Mouse (Mus musculus) layer of hippocampus, postnatal 10 days (tissue): ENCODE results near the gene Olfr1426. TPM values are rescaled to one million over a fixed set of nuclear protein-coding genes. Genes with fewer than 3 reads are reported as not detected.
A peak's percentile ranks its signal among the peaks of the same experiment; 100 is the strongest.
"Not testable (repeated sequence)": the region's sequence is repeated elsewhere in the genome, so short reads cannot be mapped to it uniquely, and the experiment has no call there.

Experiments
- DNase-seq, 2 experiments: peaks; one replicate each; pipeline ENCODE4 v3.0.0; 2021; ENCODE audit warnings: low spot score in 2 of 2
- long read RNA-seq: library from polyadenylated mRNA; stranded (forward); transcript quantifications from one replicate; pipeline ENCODE4 v2.0.0, GENCODE M21; 2023
- total RNA-seq, 2 experiments: library from RNA; stranded (reverse); gene quantifications; 2 replicates each; pipeline ENCODE4 v1.2.3; 2021

Gene Olfr1426
- not detected for total RNA-seq
- long read RNA-seq: 0 reads

GRCm38 (mm10) chr19:12091913-12092312 is at the start of gene Olfr1426:
Gene Olfr1426 (minus strand): TSS chr19:12092013.
- no peak for DNase-seq

DNA sequence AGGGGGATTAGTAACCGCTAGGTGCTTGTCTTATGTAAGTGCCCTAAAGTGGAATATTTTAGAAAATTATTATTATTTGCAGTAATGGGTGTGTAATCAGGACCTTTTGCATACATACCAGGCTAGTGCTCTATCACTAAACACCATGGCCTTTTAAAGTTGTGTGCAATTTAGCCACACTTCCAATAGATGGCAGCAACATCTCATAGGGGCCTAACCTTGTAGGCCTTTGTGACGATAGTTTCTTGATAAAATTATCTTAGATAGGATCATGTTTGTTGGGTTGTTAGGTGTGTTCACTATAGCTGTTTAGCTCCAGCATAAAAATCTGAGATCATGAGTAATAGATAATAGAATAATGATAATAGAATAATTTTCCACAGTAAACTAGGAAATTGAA is 42.5 kb upstream of the Olfr1426 start:
- peak; percentile 32 to 50 for DNase-seq

DNA sequence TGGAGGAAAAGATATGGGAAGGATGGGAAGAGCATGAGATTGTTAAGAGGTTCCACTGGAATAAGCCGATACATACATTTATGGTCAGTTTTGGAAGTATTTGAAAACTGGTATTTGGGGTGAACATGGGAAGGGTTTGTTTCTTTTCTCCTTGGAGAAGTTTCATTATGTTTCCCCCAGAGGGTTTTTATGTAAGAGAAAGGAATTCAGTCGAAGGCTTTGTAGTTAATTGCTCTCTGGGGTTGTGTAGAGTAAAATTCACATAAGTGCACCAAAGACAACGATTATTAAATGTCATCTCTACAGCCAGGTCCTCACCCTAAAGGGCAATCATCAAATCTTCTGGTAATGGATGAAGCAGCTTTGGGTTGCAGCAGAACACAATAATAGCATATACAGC is 31.3 kb upstream of the Olfr1426 start, which contains the start of gene Olfr76:
Gene Olfr76, minus strand, starts transcription at position 101 of the 400 bp plus-strand sequence.
- no peak for DNase-seq

DNA sequence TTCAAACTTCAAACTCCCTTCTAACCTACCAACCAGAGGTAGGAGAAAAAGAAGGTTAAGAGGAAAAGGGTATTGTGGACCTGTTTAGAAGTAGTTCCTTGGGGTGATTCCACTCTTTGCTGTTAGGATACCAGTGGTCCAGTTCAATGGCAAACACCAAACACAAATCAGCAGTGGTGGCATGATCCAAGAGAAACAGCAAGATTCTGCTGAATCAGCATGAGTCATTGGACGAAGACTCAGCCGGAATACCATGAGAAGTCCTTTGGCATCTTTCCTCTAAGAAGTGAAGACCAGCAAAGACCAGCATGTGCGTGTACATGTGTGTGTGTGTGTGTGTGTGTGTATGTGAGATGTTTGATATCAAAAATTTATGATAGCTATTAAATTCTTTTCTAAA is 24.7 kb upstream of the Olfr1426 start:
- no peak for DNase-seq

GRCm38 (mm10) chr19:12115797-12116196 is 24.0 kb upstream of the Olfr1426 start, which contains the start of gene Olfr1428:
Gene Olfr1428 (minus strand): TSS chr19:12115897.
- DNase-seq: no peak

GRCm38 (mm10) chr19:12113807-12114206 is 22.0 kb upstream of the Olfr1426 start:
- DNase-seq: no peak

- no peak for DNase-seq
Observed at GRCm38 (mm10) chr19:12104541-12104940, 12.7 kb upstream of the Olfr1426 start.

GRCm38 (mm10) chr19:12103234-12103633 is 11.4 kb upstream of the Olfr1426 start, which contains the start of gene Olfr1427:
Gene Olfr1427 (minus strand): TSS chr19:12103334.
- no peak for DNase-seq

- DNase-seq: not testable (repeated sequence)
Observed at GRCm38 (mm10) chr19:12077631-12078030, 14.2 kb downstream of the Olfr1426 start, which contains the start of gene Olfr1425. Gene Olfr1425 (minus strand): TSS chr19:12077731.

GRCm38 (mm10) chr19:12069546-12069945 is 22.3 kb downstream of the Olfr1426 start:
- DNase-seq: not testable (repeated sequence)

DNA sequence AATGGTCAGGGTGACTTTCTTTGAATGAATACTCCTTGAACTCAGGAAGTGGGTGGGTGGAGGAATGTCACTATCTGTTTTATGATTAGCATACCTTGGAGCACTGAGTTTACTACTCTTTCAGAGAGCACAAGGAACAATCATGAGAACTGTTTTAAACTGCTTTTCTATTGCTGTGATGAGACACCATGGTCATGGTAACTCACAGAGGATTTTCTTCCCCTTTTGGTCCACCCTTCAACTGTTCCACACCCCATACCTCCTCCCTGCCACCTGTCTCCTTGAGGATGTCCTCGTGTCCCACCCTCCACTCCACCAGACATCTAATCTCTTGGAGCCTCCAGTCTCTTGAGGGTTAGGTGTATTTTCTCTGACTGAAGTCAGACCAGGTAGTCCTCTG is 24.0 kb downstream of the Olfr1426 start:
- DNase-seq: not testable (repeated sequence)

GRCm38 (mm10) chr19:12062582-12062981 is 29.2 kb downstream of the Olfr1426 start, which contains the start of gene Olfr1424:
Gene Olfr1424 (minus strand): TSS chr19:12062682.
- DNase-seq: not testable (repeated sequence)

DNA sequence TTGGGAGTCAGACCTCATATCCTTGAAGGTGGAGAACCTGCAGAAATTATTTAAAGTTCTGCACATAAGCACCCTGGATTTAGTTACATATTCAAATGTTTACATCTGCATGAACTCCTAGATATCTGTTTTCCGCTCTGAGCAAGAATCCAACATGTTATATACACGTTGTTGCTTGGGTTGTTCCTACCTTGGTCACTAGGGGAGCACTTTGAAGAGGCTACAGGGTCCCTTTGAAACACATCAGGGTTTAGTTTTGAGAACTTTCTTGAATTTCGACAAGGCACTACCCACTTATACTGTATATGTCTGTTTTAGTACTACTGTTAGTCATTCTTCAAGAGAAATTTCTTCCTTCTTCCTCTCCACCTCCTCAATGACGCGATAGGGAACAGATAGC is 48.6 kb downstream of the Olfr1426 start:
- no peak for DNase-seq

DNA sequence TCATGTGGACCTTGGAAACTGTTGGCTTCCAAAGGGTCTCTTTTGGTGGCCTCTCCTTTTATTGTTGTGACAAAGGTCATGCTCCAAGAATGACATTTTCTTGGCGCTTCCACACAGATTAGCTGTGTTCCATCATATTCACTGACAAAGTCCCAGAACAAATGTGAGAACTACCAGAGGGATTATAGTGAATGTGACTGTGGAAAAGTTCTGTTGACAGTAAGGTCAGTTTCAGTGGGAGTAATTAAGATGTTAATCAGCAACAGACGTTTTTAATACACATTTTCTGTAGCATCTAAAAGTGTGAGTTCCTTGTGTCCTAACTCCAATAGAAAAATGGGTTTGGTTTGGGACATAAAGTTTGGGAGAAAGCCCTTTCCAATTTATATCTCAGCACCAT is 50.6 kb downstream of the Olfr1426 start, which contains the start of gene Olfr1423:
Gene Olfr1423, minus strand, starts transcription at position 101 of the 400 bp plus-strand sequence.
- no peak for DNase-seq

DNA sequence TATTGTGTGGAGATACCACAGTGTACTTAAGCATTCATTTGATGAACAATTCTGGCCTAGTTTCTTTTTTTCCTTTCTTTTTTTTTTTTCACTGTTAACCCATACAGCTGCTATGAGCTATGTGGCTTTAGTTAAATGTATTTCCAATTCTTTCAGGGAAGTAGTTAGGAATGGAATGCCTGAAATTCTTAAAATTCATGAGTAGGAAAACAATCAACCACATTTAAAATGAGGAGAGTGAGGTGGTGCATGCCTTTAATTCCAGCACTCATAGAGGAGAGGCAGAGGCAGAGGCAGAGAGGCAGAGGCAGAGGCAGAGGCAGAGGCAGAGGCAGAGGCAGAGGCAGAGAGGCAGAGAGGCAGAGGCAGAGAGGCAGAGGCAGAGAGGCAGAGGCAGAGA is 54.1 kb downstream of the Olfr1426 start:
- no peak for DNase-seq

Other genes with a start within 250 kb of the Olfr1426 start
- not detected for gene Olfr1418, start 230.9 kb downstream of the Olfr1426 start, total RNA-seq
- not detected for gene Olfr1419, start 216.9 kb downstream of the Olfr1426 start, total RNA-seq
- not detected for gene Olfr1420, start 205.4 kb downstream of the Olfr1426 start, total RNA-seq
- 10 to 100 TPM; 20.3 to 22.3 TPM for gene Patl1, start 179.6 kb downstream of the Olfr1426 start, total RNA-seq
- gene Osbp, start 126.1 kb downstream of the Olfr1426 start, total RNA-seq: 10 to 100 TPM; 54.2 to 56.3 TPM
- not detected for gene Olfr1423, start 50.7 kb downstream of the Olfr1426 start, total RNA-seq
- gene Olfr1424, start 29.3 kb downstream of the Olfr1426 start, total RNA-seq: not detected
- gene Olfr1425, start 14.3 kb downstream of the Olfr1426 start, total RNA-seq: not detected
- gene Olfr1427, start 11.3 kb upstream of the Olfr1426 start, total RNA-seq: not detected
- not detected for gene Olfr1428, start 23.9 kb upstream of the Olfr1426 start, total RNA-seq
- not detected for gene Olfr76, start 31.2 kb upstream of the Olfr1426 start, total RNA-seq
- not detected for gene Olfr1555-ps1, start 78.1 kb upstream of the Olfr1426 start, total RNA-seq
- not detected for gene Olfr1431, start 108.6 kb upstream of the Olfr1426 start, total RNA-seq
- gene Olfr1432, start 140.6 kb upstream of the Olfr1426 start, total RNA-seq: not detected
- not detected for gene Olfr262, start 149.6 kb upstream of the Olfr1426 start, total RNA-seq
- not detected for gene Olfr235, start 169.0 kb upstream of the Olfr1426 start, total RNA-seq
- not detected for gene Olfr1434, start 187.8 kb upstream of the Olfr1426 start, total RNA-seq
- gene Olfr1436, start 207.1 kb upstream of the Olfr1426 start, total RNA-seq: not detected
- not detected for gene Olfr1437, start 233.1 kb upstream of the Olfr1426 start, total RNA-seq
- gene Olfr1438-ps1, start 243.9 kb upstream of the Olfr1426 start, total RNA-seq: not detected